Mouse (Mus musculus) MEL (cell line): ENCODE measurements around the gene Tespa1. TPM values are rescaled to one million over a fixed set of nuclear protein-coding genes. Genes with fewer than 3 reads are reported as not detected.
A peak's percentile ranks its signal among the peaks of the same experiment; 100 is the strongest.

Source experiments
- DNase-seq: peaks from one replicate; pipeline ENCODE4 v3.0.0; 2011; ENCODE audit warnings: low read depth, low spot score
- H3K27ac ChIP-seq: 2 replicates; pipeline ENCODE4 v1.5.1; 2012; ENCODE audit warnings: low read depth, mild to moderate bottlenecking, control low read depth, low read length, moderate library complexity; ENCODE audit not compliant: control insufficient read depth
- H3K27me3 ChIP-seq, 2 experiments: fragments of 150-350 bp in 1 of 2; sonication (generic) in 1 of 2; 2 replicates each; pipeline ENCODE4 v1.6.1; 2012; ENCODE audit warnings: low read length in 2 of 2, mild to moderate bottlenecking in 2 of 2, improper control_type of control experiment in 1 of 2, moderate library complexity in 1 of 2; ENCODE audit not compliant: insufficient read depth in 2 of 2, control insufficient read depth in 1 of 2
- H3K36me3 ChIP-seq, 2 experiments: 2 replicates each; pipeline ENCODE4 v1.6.1; 2012 to 2014; ENCODE audit warnings: low read length in 2 of 2, improper control_type of control experiment in 1 of 2, inconsistent platforms in 1 of 2, mild to moderate bottlenecking in 1 of 2; ENCODE audit not compliant: insufficient read depth in 2 of 2, control insufficient read depth in 1 of 2
- H3K4me1 ChIP-seq, 2 experiments: fragments of 150-350 bp in 1 of 2; sonication (generic) in 1 of 2; 2 replicates each; pipeline ENCODE4 v1.6.1; 2012; ENCODE audit warnings: low read length in 2 of 2, improper control_type of control experiment in 1 of 2, mild to moderate bottlenecking in 1 of 2; ENCODE audit not compliant: insufficient read depth in 2 of 2, control insufficient read depth in 1 of 2
- H3K4me3 ChIP-seq, 2 experiments: fragments of 150-350 bp in 1 of 2; sonication (generic) in 1 of 2; 2 replicates each; pipeline ENCODE4 v1.5.1; 2012; ENCODE audit warnings: low read depth in 2 of 2, low read length in 2 of 2, mild to moderate bottlenecking in 2 of 2, moderate library complexity in 2 of 2, control low read depth in 1 of 2, improper control_type of control experiment in 1 of 2; ENCODE audit not compliant: control insufficient read depth in 1 of 2, insufficient read depth in 1 of 2
- H3K79me2 ChIP-seq: 2 replicates; pipeline ENCODE4 v1.6.1; 2012; ENCODE audit warnings: mild to moderate bottlenecking, low read length, moderate library complexity; ENCODE audit not compliant: control insufficient read depth, poor library complexity, insufficient read depth
- H3K9ac ChIP-seq: 2 replicates; pipeline ENCODE4 v1.6.1; 2012; ENCODE audit warnings: low read depth, mild to moderate bottlenecking, control low read depth, low read length, moderate library complexity; ENCODE audit not compliant: control insufficient read depth, poor library complexity, severe bottlenecking
- H3K9me3 ChIP-seq: fragments of 150-350 bp; sonication (generic); replicated peaks from 2 replicates; pipeline ENCODE4 v1.6.1; 2012; ENCODE audit warnings: mild to moderate bottlenecking, low read length, improper control_type of control experiment, moderate library complexity; ENCODE audit not compliant: insufficient read depth
- CTCF ChIP-seq, 3 experiments: IDR thresholded peaks in 2 of 3; conservative IDR thresholded peaks in 1 of 3; 2 replicates each; pipeline ENCODE4 v1.5.1; 2011 to 2012; ENCODE audit warnings: low read length in 3 of 3, low read depth in 2 of 3, mild to moderate bottlenecking in 2 of 3, improper control_type of control experiment in 1 of 3, inconsistent platforms in 1 of 3, mixed read lengths in 1 of 3, moderate library complexity in 1 of 3; ENCODE audit not compliant: control insufficient read depth in 1 of 3, insufficient read depth in 1 of 3, poor library complexity in 1 of 3, severe bottlenecking in 1 of 3
- GATA1 ChIP-seq: IDR thresholded peaks from 2 replicates; pipeline ENCODE4 v1.6.1; 2011; ENCODE audit warnings: low read depth, low read length, improper control_type of control experiment
- KAT2A ChIP-seq: conservative IDR thresholded peaks from 2 replicates; pipeline ENCODE4 v1.6.1; 2012; ENCODE audit warnings: low read depth, low read length, improper control_type of control experiment, inconsistent platforms
- MAX ChIP-seq: IDR thresholded peaks from 2 replicates; pipeline ENCODE4 v1.6.1; 2011; ENCODE audit warnings: low read length, improper control_type of control experiment
- MYC ChIP-seq: IDR thresholded peaks from 2 replicates; pipeline ENCODE4 v1.6.1; 2011; ENCODE audit warnings: low read depth, mild to moderate bottlenecking, low read length, improper control_type of control experiment, moderate library complexity
- RAD21 ChIP-seq: IDR thresholded peaks from 2 replicates; pipeline ENCODE4 v1.6.1; 2011; ENCODE audit warnings: mild to moderate bottlenecking, low read depth, low read length, improper control_type of control experiment
- SMC3 ChIP-seq: IDR thresholded peaks from 2 replicates; pipeline ENCODE4 v1.6.1; 2011; ENCODE audit warnings: low read depth, low read length, improper control_type of control experiment
- UBTF ChIP-seq: IDR thresholded peaks from 2 replicates; pipeline ENCODE4 v1.6.1; 2012; ENCODE audit warnings: low read depth, mild to moderate bottlenecking, inconsistent platforms, low read length, improper control_type of control experiment, moderate library complexity, borderline replicate concordance; ENCODE audit not compliant: insufficient read depth
- USF2 ChIP-seq, 2 experiments: IDR thresholded peaks; 2 replicates each; pipeline ENCODE4 v1.6.1; 2011 to 2012; ENCODE audit warnings: improper control_type of control experiment in 2 of 2, low read length in 2 of 2, borderline replicate concordance in 1 of 2, inconsistent platforms in 1 of 2, low read depth in 1 of 2, mild to moderate bottlenecking in 1 of 2; ENCODE audit not compliant: insufficient read depth in 1 of 2
- ZC3H11A ChIP-seq: IDR thresholded peaks from 2 replicates; pipeline ENCODE4 v1.6.1; 2012; ENCODE audit warnings: low read depth, mild to moderate bottlenecking, inconsistent platforms, low read length, improper control_type of control experiment
- ZMIZ1 ChIP-seq: IDR thresholded peaks from 2 replicates; pipeline ENCODE4 v1.6.1; 2012; ENCODE audit warnings: low read depth, mild to moderate bottlenecking, inconsistent platforms, low read length, improper control_type of control experiment, moderate library complexity
- ZNF384 ChIP-seq: IDR thresholded peaks from 2 replicates; pipeline ENCODE4 v1.6.1; 2012; ENCODE audit warnings: low read depth, mild to moderate bottlenecking, inconsistent platforms, low read length, improper control_type of control experiment
- polyA plus RNA-seq, 2 experiments: library from polyadenylated mRNA; stranded (reverse) in 1 of 2; unstranded in 1 of 2; fragments of >175 nt in 1 of 2; fragments of >200 nt in 1 of 2; gene quantifications; 2 replicates each; pipeline versions ENCODE4 v1.2.1 to v1.2.4; 2012; ENCODE audit warnings: low replicate concordance in 2 of 2, low read depth in 1 of 2; ENCODE audit not compliant: insufficient read length in 2 of 2, insufficient read depth in 1 of 2, missing spikeins in 1 of 2
- total RNA-seq: library from RNA; depleted of rRNA; stranded (reverse); fragments of 300-350 nt; gene quantifications from 2 replicates; pipeline ENCODE4 v1.2.3, GENCODE M21; 2012

Gene Tespa1
- total and polyA plus RNA-seq, 3 experiments, result 2.7 to 3.5 TPM; not detected in 1

- H3K27ac ChIP-seq, result no peak overlapping the region
Observed at GRCm38 (mm10) chr10:130311534-130312227, 11.0 kb upstream of the Tespa1 start.

GRCm38 (mm10) chr10:130313531-130313930 lies 9.1 kb upstream of the Tespa1 start:
- H3K9me3 ChIP-seq, result no peaks in the 10 kb centered on the region
- H3K79me2 ChIP-seq, result no peaks in the 10 kb centered on the region
- H3K4me3 ChIP-seq, result no peak overlapping the region
- H3K36me3 ChIP-seq, result peaks cover 0 to 12% of the 10 kb centered on the region in 2 experiments; a peak in 2 of 4 replicates
- no peak overlapping the region for H3K27ac ChIP-seq
- no peaks in the 10 kb centered on the region for H3K27me3 ChIP-seq
- H3K9ac ChIP-seq, result no peak overlapping the region
- H3K4me1 ChIP-seq, result peaks cover 5 to 7% of the 10 kb centered on the region in 2 experiments; a peak in 3 of 4 replicates
- TF ChIP-seq SMC3 (peak; percentile 83), USF2 (IDR thresholded peaks at IDR 0.05; ENCODE audit: borderline replicate concordance in 1 of 2, insufficient read depth in 1 of 2, low read depth in 1 of 2, low read length in 2 of 2) (no peak), MAX (peak; percentile 15; the same call in 1 of the 2 replicates), CTCF (IDR thresholded peaks at IDR 0.05 in 2 of 3, conservative IDR thresholded peaks at IDR 0.05 in 1 of 3; ENCODE audit: control insufficient read depth in 1 of 3, insufficient read depth in 1 of 3, low read depth in 2 of 3, low read length in 3 of 3, poor library complexity in 1 of 3, severe bottlenecking in 1 of 3) (peak; percentile 44 to 75 (median 67)), ZMIZ1 (no peak), UBTF (no peak), ZC3H11A (peak; percentile 70), MYC (peak; percentile 61), ZNF384 (0 out of 2 replicates have a peak, but pooled peaks have one; percentile 9), RAD21 (peak; percentile 77)
- peak; percentile 78 for DNase-seq

More at GRCm38 (mm10) chr10:130311534-130312227, 11.0 kb upstream of the Tespa1 start:
- no peaks in the 10 kb centered on the region for H3K79me2 ChIP-seq
- no peaks in the 10 kb centered on the region for H3K27me3 ChIP-seq
- peak overlapping the region; percentile 61 to 63 for H3K4me3 ChIP-seq
- no peak for DNase-seq
- peaks cover 0 to 7% of the 10 kb centered on the region in 2 experiments; a peak in 2 of 4 replicates for H3K4me1 ChIP-seq
- H3K36me3 ChIP-seq, result peaks cover 0 to 11% of the 10 kb centered on the region in 2 experiments; a peak in 2 of 4 replicates
- H3K9ac ChIP-seq, result peak overlapping the region; percentile 59
- TF ChIP-seq KAT2A, result no peak
- peak; percentile 62; the same call in 1 of the 2 replicates for TF ChIP-seq GATA1
- no peaks in the 10 kb centered on the region for H3K9me3 ChIP-seq
